Mouse (Mus musculus): ENCODE results near the gene Gm10226.

DNA sequence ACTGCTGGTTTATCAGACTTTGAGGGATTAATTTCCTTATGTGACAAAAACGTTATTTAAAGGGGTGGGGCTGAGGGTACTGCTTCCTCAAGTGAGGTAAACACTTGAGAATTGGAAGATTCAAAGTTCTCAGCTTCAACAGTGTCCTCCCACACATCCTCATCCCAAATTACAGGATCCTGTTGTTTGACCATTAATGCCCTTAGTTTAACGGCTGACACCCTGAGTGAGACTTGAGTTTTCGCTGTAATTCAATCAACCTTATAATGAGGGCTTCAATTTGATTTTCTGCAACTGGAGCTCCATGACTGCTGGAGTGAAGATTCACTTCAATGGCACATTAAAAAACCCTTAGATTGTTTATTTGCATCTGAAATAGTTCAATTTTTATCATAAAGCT, 1.7 kb downstream of the Gm10226 start:
- no peak for TF ChIP-seq GATA1 (IDR thresholded peaks at IDR 0.05; ENCODE audit: borderline replicate concordance, low read length)
- TF ChIP-seq FLI1 (IDR thresholded peaks at IDR 0.05; ENCODE audit: low read length) = no peak
